In the genomic region with DNA sequence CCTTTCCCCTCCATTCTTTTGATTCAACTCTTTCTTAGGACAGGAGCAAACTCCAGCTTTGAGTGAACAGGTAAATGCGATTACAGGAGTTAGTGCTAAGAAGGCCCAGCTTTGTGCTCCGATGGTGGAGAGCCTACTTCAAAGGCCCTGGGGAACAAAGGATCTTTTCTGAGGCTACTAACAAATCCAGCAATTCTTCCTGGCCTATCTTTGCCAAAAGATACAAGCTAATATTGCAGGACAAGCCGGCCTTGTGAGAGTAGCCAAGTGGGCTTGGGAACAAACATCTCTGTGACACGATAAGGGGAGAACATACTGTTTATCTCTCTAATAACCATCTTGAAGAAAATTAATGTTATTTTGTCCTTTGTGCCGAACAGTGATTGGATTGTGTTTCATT, we compare ENCODE assay signal across 16 mouse cellular contexts. TPM values are rescaled to one million over a fixed set of nuclear protein-coding genes. Genes with fewer than 3 reads are reported as not detected.
A peak's percentile ranks its signal among the peaks of the same experiment; 100 is the strongest.
DNase-seq lines count a peak whose midpoint lies in the region; ATAC-seq and TF ChIP-seq lines count a peak whose summit lies in the region.
"Had no signal": no experiment of that assay in that cellular context is flagged by ENCODE, and none has a peak within 500 bp of the region (broad histone marks: within the 10 kb centered on the region; RNA-seq: fewer than 3 reads in every experiment).

No protein-coding gene starts in this region.

- 0 out of 2 replicates have a peak overlapping the region, but pooled peaks have one; percentile 30 for H3K27ac ChIP-seq in forebrain, embryonic 10.5 days
- H3K27ac ChIP-seq in forebrain, embryonic 12.5 days: no peak overlapping the region
- H3K27ac ChIP-seq in lung, embryonic 14.5 days (ENCODE audit: low read depth): 0 out of 2 replicates have a peak overlapping the region, but pooled peaks have one; percentile 43
- no peak overlapping the region for H3K27ac ChIP-seq in lung, postnatal 0 days (ENCODE audit: low read length)
- H3K27ac ChIP-seq: embryonic facial prominence, embryonic 15.5 days; hindbrain, postnatal 0 days; liver, embryonic 13.5 days had no signal

- no peak for ATAC-seq in forebrain, embryonic 12.5 days (ENCODE audit: low FRiP score)
- no peak; the same call in 1 of the 2 replicates for ATAC-seq in lung, embryonic 14.5 days (ENCODE audit: insufficient read depth)
- ATAC-seq in lung, postnatal 0 days: no peak
- ATAC-seq: hindbrain, postnatal 0 days had no signal

- peaks cover 37% of the 10 kb centered on the region for H3K4me1 ChIP-seq in forebrain, embryonic 10.5 days
- H3K4me1 ChIP-seq in forebrain, embryonic 12.5 days: peaks cover 10% of the 10 kb centered on the region
- peaks cover 10% of the 10 kb centered on the region; the same call in 1 of the 2 replicates for H3K4me1 ChIP-seq in lung, embryonic 14.5 days (ENCODE audit: insufficient read depth)
- H3K4me1 ChIP-seq in lung, postnatal 0 days (ENCODE audit: insufficient read depth, low read depth, low read length): no peaks in the 10 kb centered on the region
- H3K4me1 ChIP-seq: embryonic facial prominence, embryonic 15.5 days; liver, embryonic 13.5 days; megakaryocyte, embryonic 14.5 days had no signal

- no peak overlapping the region for H3K4me2 ChIP-seq in forebrain, embryonic 12.5 days
- no peak overlapping the region for H3K4me2 ChIP-seq in lung, embryonic 14.5 days
- no peak overlapping the region for H3K4me2 ChIP-seq in lung, postnatal 0 days (replicated peaks; ENCODE audit: low read depth, low read length)
- H3K4me2 ChIP-seq: embryonic facial prominence, embryonic 15.5 days; liver, embryonic 13.5 days had no signal

- no peaks in the 10 kb centered on the region; the same call in 1 of the 2 replicates for H3K27me3 ChIP-seq in forebrain, embryonic 10.5 days (ENCODE audit: poor library complexity, severe bottlenecking)
- 0 out of 2 replicates have a peak, but pooled peaks cover 3% of the 10 kb centered on the region for H3K27me3 ChIP-seq in forebrain, embryonic 12.5 days
- H3K27me3 ChIP-seq in lung, embryonic 14.5 days (ENCODE audit: insufficient read depth, low read length): no peaks in the 10 kb centered on the region
- no peaks in the 10 kb centered on the region for H3K27me3 ChIP-seq in lung, postnatal 0 days (replicated peaks; ENCODE audit: insufficient read depth, low read length)
- H3K27me3 ChIP-seq: embryonic facial prominence, embryonic 15.5 days; liver, embryonic 13.5 days; megakaryocyte, embryonic 14.5 days had no signal

- TF ChIP-seq EP300 in lung, postnatal 0 days (IDR thresholded peaks at IDR 0.05): no peak

- no peak overlapping the region for H3K4me3 ChIP-seq in forebrain, embryonic 10.5 days
- H3K4me3 ChIP-seq in forebrain, embryonic 12.5 days (replicated peaks): no peak overlapping the region
- H3K4me3 ChIP-seq in lung, embryonic 14.5 days (ENCODE audit: low read depth, low read length): no peak overlapping the region
- no peak overlapping the region for H3K4me3 ChIP-seq in lung, postnatal 0 days (ENCODE audit: low read depth, low read length)
- H3K4me3 ChIP-seq: embryonic facial prominence, embryonic 15.5 days; liver, embryonic 13.5 days; megakaryocyte, embryonic 14.5 days had no signal

- no peaks in the 10 kb centered on the region for H3K36me3 ChIP-seq in forebrain, embryonic 10.5 days (replicated peaks)
- H3K36me3 ChIP-seq in forebrain, embryonic 12.5 days (replicated peaks): no peaks in the 10 kb centered on the region
- no peaks in the 10 kb centered on the region for H3K36me3 ChIP-seq in lung, embryonic 14.5 days (ENCODE audit: insufficient read depth)
- H3K36me3 ChIP-seq in lung, postnatal 0 days (ENCODE audit: insufficient read depth, low read length): no peaks in the 10 kb centered on the region
- H3K36me3 ChIP-seq: embryonic facial prominence, embryonic 15.5 days; liver, embryonic 13.5 days had no signal

- no peak overlapping the region for H3K9ac ChIP-seq in forebrain, embryonic 12.5 days
- no peak overlapping the region for H3K9ac ChIP-seq in lung, embryonic 14.5 days
- H3K9ac ChIP-seq in lung, postnatal 0 days (replicated peaks; ENCODE audit: low read depth): no peak overlapping the region
- H3K9ac ChIP-seq: embryonic facial prominence, embryonic 15.5 days; liver, embryonic 13.5 days had no signal

- DNase-seq in forebrain, embryonic 10.5 days (ENCODE audit: extremely low spot score, low spot score): no peak
- peak; percentile 58 for DNase-seq in lung, embryonic 14.5 days
- no peak for DNase-seq in lung, postnatal 0 days (ENCODE audit: low spot score)
- DNase-seq in ovary, adult 18-20 months (ENCODE audit: low spot score): peak; percentile 65
- no peak for DNase-seq in ovary, postnatal 10 days (ENCODE audit: low spot score)
- no peak for DNase-seq in thymus, postnatal 36 days
- DNase-seq: gastrocnemius, postnatal 10 days; kidney, adult 18-20 months; kidney, postnatal 14 days; liver, embryonic 13.5 days; right cerebral cortex, postnatal 14 days had no signal

- H3K9me3 ChIP-seq in forebrain, embryonic 10.5 days: no peaks in the 10 kb centered on the region
- H3K9me3 ChIP-seq in forebrain, embryonic 12.5 days: no peaks in the 10 kb centered on the region
- no peaks in the 10 kb centered on the region for H3K9me3 ChIP-seq in lung, embryonic 14.5 days (ENCODE audit: low read depth, low read length)
- H3K9me3 ChIP-seq in lung, postnatal 0 days (ENCODE audit: low read length): no peaks in the 10 kb centered on the region
- H3K9me3 ChIP-seq: embryonic facial prominence, embryonic 15.5 days; liver, embryonic 13.5 days; megakaryocyte, embryonic 14.5 days had no signal

- no peak for TF ChIP-seq CTCF in lung, embryonic 14.5 days (IDR thresholded peaks at IDR 0.05; ENCODE audit: low read depth)
- TF ChIP-seq CTCF in lung, postnatal 0 days (IDR thresholded peaks at IDR 0.05): no peak

- WGBS in forebrain, embryonic 10.5 days: 33% methylated on average over 5 of the region's 5 CpGs
- WGBS in forebrain, embryonic 12.5 days: 17% methylated on average over 5 of the region's 5 CpGs
- WGBS in lung, embryonic 14.5 days: 32% methylated on average over 5 of the region's 5 CpGs
- WGBS in lung, postnatal 0 days: 32% methylated on average over 5 of the region's 5 CpGs

RNA-seq across cellular contexts. Expression of gene Nox3, which starts 54.6 kb away (rescaled TPM):
- polyA plus RNA-seq in forebrain, embryonic 10.5 days (2016; fragmentation: Nextera tagmentation; extraction: Ambion mirVana): not detected in 2 replicates
- polyA plus RNA-seq in forebrain, embryonic 12.5 days (2016; fragmentation: Nextera tagmentation; extraction: Ambion mirVana): not detected in 2 replicates
- not detected in 2 replicates for polyA plus RNA-seq in lung, embryonic 14.5 days (2014; fragmentation: Nextera tagmentation; extraction: Ambion mirVana)
- polyA plus RNA-seq in lung, postnatal 0 days (2015; fragmentation: Nextera tagmentation; extraction: Ambion mirVana): not detected in 2 replicates
- polyA plus RNA-seq: embryonic facial prominence, embryonic 15.5 days; hindbrain, postnatal 0 days; liver, embryonic 13.5 days; urinary bladder, adult 2 months had no signal

Comparison
In these comparisons a context has a peak if more than half of its experiments do, and no peak if none do; other contexts are left out.
1. DNase-seq: peak in lung, embryonic 14.5 days (single experiment) and ovary, adult 18-20 months (single experiment); none in forebrain, embryonic 10.5 days (single experiment), lung, postnatal 0 days (single experiment), ovary, postnatal 10 days (single experiment) and thymus, postnatal 36 days (0 of 2).
2. H3K27ac ChIP-seq: peak in forebrain, embryonic 10.5 days (single experiment) and lung, embryonic 14.5 days (single experiment); none in forebrain, embryonic 12.5 days (single experiment) and lung, postnatal 0 days (single experiment).